Mouse (Mus musculus) liver, embryonic 13.5 days (tissue): Measurements from ENCODE around the gene Chst15. TPM values are rescaled to one million over a fixed set of nuclear protein-coding genes. Genes with fewer than 3 reads are reported as not detected.

Source experiments
- polyA plus RNA-seq: library from polyadenylated mRNA; unstranded; fragments of >200 nt; fragmentation: Nextera tagmentation; extraction: Ambion mirVana; gene quantifications from 2 replicates; pipeline ENCODE4 v1.2.1, GENCODE M21; 2015

The Chst15 gene
- polyA plus RNA-seq, 1 experiment from 2014 or later, result 4.6 TPM

Other genes starting within 250 kb of the Chst15 start
- gene Cpxm2, start 162.5 kb downstream of the Chst15 start, polyA plus RNA-seq, result 0.07 and 0.28 TPM in 2 replicates